Mouse (Mus musculus): ENCODE measurements around the gene Usp31.

DNA sequence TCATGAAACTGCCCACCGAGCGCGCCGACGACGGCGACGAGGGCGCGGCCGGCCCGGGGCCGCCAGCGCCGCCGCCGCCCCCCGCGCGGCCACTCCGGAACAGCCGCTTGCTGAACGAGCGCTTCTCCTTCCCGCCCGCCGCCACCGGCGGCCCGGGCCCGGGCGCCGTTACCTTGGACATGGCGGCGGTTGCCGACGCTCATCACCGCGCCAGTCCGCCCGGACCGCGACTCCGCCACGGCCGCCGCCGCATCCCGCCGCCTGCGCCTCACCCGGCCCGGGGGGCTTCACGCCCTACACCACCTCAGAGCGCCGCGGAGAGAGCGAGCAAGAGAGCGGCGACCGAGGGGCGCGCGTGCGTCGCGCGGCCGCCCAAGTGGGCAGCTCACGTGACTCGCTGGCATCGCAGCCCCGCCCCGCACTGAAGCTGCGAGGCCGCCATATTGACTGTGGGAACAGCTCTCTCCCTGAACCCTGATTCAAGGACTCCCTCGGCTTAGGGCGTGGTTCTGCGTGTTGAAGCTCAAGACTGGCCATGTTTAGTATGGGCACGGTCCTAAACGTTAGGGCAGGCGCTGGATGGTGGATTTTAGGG lies at the start of gene Usp31:
- TF ChIP-seq CTCF (conservative IDR thresholded peaks at IDR 0.05; ENCODE audit: low read length): no peak
- no peak for TF ChIP-seq NANOG (IDR thresholded peaks at IDR 0.05; ENCODE audit: borderline replicate concordance, low read length)
- TF ChIP-seq POU5F1 (IDR thresholded peaks at IDR 0.05; ENCODE audit: borderline replicate concordance, low read length): no peak

Data from E14TG2a.4 (cell line).